Mouse (Mus musculus): Measurements from ENCODE around the gene Tusc2. TPM values are rescaled to one million over a fixed set of nuclear protein-coding genes. Genes with fewer than 3 reads are reported as not detected.

The Tusc2 gene
- total RNA-seq, 1 experiment from 2014 or later: 20.4 TPM

GRCm38 (mm10) chr9:107580501-107581317 lies 17.7 kb downstream of the Tusc2 start, which contains the start of gene Hyal3:
Gene Hyal3, plus strand, starts transcription at chr9:107580818.
- ATAC-seq (ENCODE audit: extremely low read depth, insufficient number of reproducible peaks, low FRiP score, poor library complexity, severe bottlenecking): peak; percentile 83

GRCm38 (mm10) chr9:107581584-107581983 lies 18.5 kb downstream of the Tusc2 start:
- ATAC-seq (ENCODE audit: extremely low read depth, insufficient number of reproducible peaks, low FRiP score, poor library complexity, severe bottlenecking): no peak

GRCm38 (mm10) chr9:107582509-107583062 lies 19.5 kb downstream of the Tusc2 start:
- ATAC-seq (ENCODE audit: extremely low read depth, insufficient number of reproducible peaks, low FRiP score, poor library complexity, severe bottlenecking): no peak

GRCm38 (mm10) chr9:107583174-107583573 lies 20.1 kb downstream of the Tusc2 start:
- no peak for ATAC-seq (ENCODE audit: extremely low read depth, insufficient number of reproducible peaks, low FRiP score, poor library complexity, severe bottlenecking)

GRCm38 (mm10) chr9:107586504-107586903 lies 23.4 kb downstream of the Tusc2 start:
- ATAC-seq (ENCODE audit: extremely low read depth, insufficient number of reproducible peaks, low FRiP score, poor library complexity, severe bottlenecking): no peak

- peak; percentile 96 for ATAC-seq (ENCODE audit: extremely low read depth, insufficient number of reproducible peaks, low FRiP score, poor library complexity, severe bottlenecking)
Observed at GRCm38 (mm10) chr9:107586974-107587832, 24.1 kb downstream of the Tusc2 start, which contains the start of gene Ifrd2. Gene Ifrd2, plus strand, starts transcription at chr9:107587642.

GRCm38 (mm10) chr9:107587833-107588639 lies 25.0 kb downstream of the Tusc2 start:
- ATAC-seq (ENCODE audit: extremely low read depth, insufficient number of reproducible peaks, low FRiP score, poor library complexity, severe bottlenecking): no peak

GRCm38 (mm10) chr9:107590058-107590772 lies 27.2 kb downstream of the Tusc2 start:
- ATAC-seq (ENCODE audit: extremely low read depth, insufficient number of reproducible peaks, low FRiP score, poor library complexity, severe bottlenecking): no peak

GRCm38 (mm10) chr9:107590773-107591060 lies 27.7 kb downstream of the Tusc2 start:
- ATAC-seq (ENCODE audit: extremely low read depth, insufficient number of reproducible peaks, low FRiP score, poor library complexity, severe bottlenecking): no peak

GRCm38 (mm10) chr9:107593101-107593976 lies 30.3 kb downstream of the Tusc2 start:
- ATAC-seq (ENCODE audit: extremely low read depth, insufficient number of reproducible peaks, low FRiP score, poor library complexity, severe bottlenecking): no peak

GRCm38 (mm10) chr9:107594281-107595062 lies 31.4 kb downstream of the Tusc2 start:
- ATAC-seq (ENCODE audit: extremely low read depth, insufficient number of reproducible peaks, low FRiP score, poor library complexity, severe bottlenecking): no peak

- ATAC-seq (ENCODE audit: extremely low read depth, insufficient number of reproducible peaks, low FRiP score, poor library complexity, severe bottlenecking): no peak
Observed at GRCm38 (mm10) chr9:107596619-107597569, 33.8 kb downstream of the Tusc2 start.

- no peak for ATAC-seq (ENCODE audit: extremely low read depth, insufficient number of reproducible peaks, low FRiP score, poor library complexity, severe bottlenecking)
Observed at GRCm38 (mm10) chr9:107598385-107598784, 35.3 kb downstream of the Tusc2 start.

- no peak for ATAC-seq (ENCODE audit: extremely low read depth, insufficient number of reproducible peaks, low FRiP score, poor library complexity, severe bottlenecking)
Observed at GRCm38 (mm10) chr9:107599433-107599832, 36.4 kb downstream of the Tusc2 start.

GRCm38 (mm10) chr9:107599842-107600241 lies 36.8 kb downstream of the Tusc2 start:
- ATAC-seq (ENCODE audit: extremely low read depth, insufficient number of reproducible peaks, low FRiP score, poor library complexity, severe bottlenecking): no peak

- ATAC-seq (ENCODE audit: extremely low read depth, insufficient number of reproducible peaks, low FRiP score, poor library complexity, severe bottlenecking): no peak
Observed at GRCm38 (mm10) chr9:107600745-107601144, 37.7 kb downstream of the Tusc2 start.
